Mouse (Mus musculus): ENCODE results near the gene Slc27a2.

Gene Slc27a2

GRCm38 (mm10) chr2:126540390-126540925 lies 11.7 kb upstream of the Slc27a2 start:
- no peak for DNase-seq (ENCODE audit: low read depth, low spot score)
- H3K36me3 ChIP-seq (ENCODE audit: control insufficient read depth, insufficient read depth, low read length, poor library complexity, severe bottlenecking), result no peaks in the 10 kb centered on the region

GRCm38 (mm10) chr2:126542211-126542610 lies 10.0 kb upstream of the Slc27a2 start:
- no peak for DNase-seq (ENCODE audit: low read depth, low spot score)
- H3K36me3 ChIP-seq (ENCODE audit: control insufficient read depth, insufficient read depth, low read length, poor library complexity, severe bottlenecking), result no peaks in the 10 kb centered on the region
- H3K27me3 ChIP-seq (ENCODE audit: control insufficient read depth, insufficient read depth, low read length, poor library complexity, severe bottlenecking), result no peaks in the 10 kb centered on the region

More at GRCm38 (mm10) chr2:126540390-126540925, 11.7 kb upstream of the Slc27a2 start:
- H3K27me3 ChIP-seq (ENCODE audit: control insufficient read depth, insufficient read depth, low read length, poor library complexity, severe bottlenecking), result no peaks in the 10 kb centered on the region

GRCm38 (mm10) chr2:126545297-126545696 lies 6.9 kb upstream of the Slc27a2 start:
- no peak for DNase-seq (ENCODE audit: low read depth, low spot score)
- no peaks in the 10 kb centered on the region for H3K27me3 ChIP-seq (ENCODE audit: control insufficient read depth, insufficient read depth, low read length, poor library complexity, severe bottlenecking)
- no peaks in the 10 kb centered on the region for H3K36me3 ChIP-seq (ENCODE audit: control insufficient read depth, insufficient read depth, low read length, poor library complexity, severe bottlenecking)

- Histone ChIP-seq H3K27me3 (ENCODE audit: control insufficient read depth, insufficient read depth, low read length, poor library complexity, severe bottlenecking) (no peaks in the 10 kb centered on the region), H3K36me3 (ENCODE audit: control insufficient read depth, insufficient read depth, low read length, poor library complexity, severe bottlenecking) (no peaks in the 10 kb centered on the region)
- DNase-seq (ENCODE audit: low read depth, low spot score), result no peak
Observed at GRCm38 (mm10) chr2:126546392-126546791, 5.8 kb upstream of the Slc27a2 start.

GRCm38 (mm10) chr2:126549681-126550080 lies 2.5 kb upstream of the Slc27a2 start:
- no peak for DNase-seq (ENCODE audit: low read depth, low spot score)

GRCm38 (mm10) chr2:126551244-126551890 lies 840 bp upstream of the Slc27a2 start:
- DNase-seq (ENCODE audit: low read depth, low spot score), result no peak
- Histone ChIP-seq H3K27me3 (ENCODE audit: control insufficient read depth, insufficient read depth, low read length, poor library complexity, severe bottlenecking) (no peaks in the 10 kb centered on the region), H3K36me3 (ENCODE audit: control insufficient read depth, insufficient read depth, low read length, poor library complexity, severe bottlenecking) (no peaks in the 10 kb centered on the region)

More at GRCm38 (mm10) chr2:126549681-126550080, 2.5 kb upstream of the Slc27a2 start:
- no peaks in the 10 kb centered on the region for H3K27me3 ChIP-seq (ENCODE audit: control insufficient read depth, insufficient read depth, low read length, poor library complexity, severe bottlenecking)
- H3K36me3 ChIP-seq (ENCODE audit: control insufficient read depth, insufficient read depth, low read length, poor library complexity, severe bottlenecking), result no peaks in the 10 kb centered on the region

GRCm38 (mm10) chr2:126551896-126552295 lies 311 bp upstream of the Slc27a2 start:
- no peak for DNase-seq (ENCODE audit: low read depth, low spot score)
- Histone ChIP-seq H3K27me3 (ENCODE audit: control insufficient read depth, insufficient read depth, low read length, poor library complexity, severe bottlenecking) (peaks cover under 1% of the 10 kb centered on the region; the same call in 1 of the 2 replicates), H3K36me3 (ENCODE audit: control insufficient read depth, insufficient read depth, low read length, poor library complexity, severe bottlenecking) (no peaks in the 10 kb centered on the region)

GRCm38 (mm10) chr2:126553291-126553639 lies 1.1 kb downstream of the Slc27a2 start:
- H3K36me3 ChIP-seq (ENCODE audit: control insufficient read depth, insufficient read depth, low read length, poor library complexity, severe bottlenecking), result no peaks in the 10 kb centered on the region
- no peak for DNase-seq (ENCODE audit: low read depth, low spot score)
- peaks cover 1% of the 10 kb centered on the region; the same call in 1 of the 2 replicates for H3K27me3 ChIP-seq (ENCODE audit: control insufficient read depth, insufficient read depth, low read length, poor library complexity, severe bottlenecking)

- DNase-seq (ENCODE audit: low read depth, low spot score), result no peak
- Histone ChIP-seq H3K36me3 (ENCODE audit: control insufficient read depth, insufficient read depth, low read length, poor library complexity, severe bottlenecking) (no peaks in the 10 kb centered on the region), H3K27me3 (ENCODE audit: control insufficient read depth, insufficient read depth, low read length, poor library complexity, severe bottlenecking) (peaks cover 1% of the 10 kb centered on the region; the same call in 1 of the 2 replicates)
Observed at GRCm38 (mm10) chr2:126555533-126555932, 3.3 kb downstream of the Slc27a2 start.

GRCm38 (mm10) chr2:126560094-126560493 lies 7.9 kb downstream of the Slc27a2 start:
- no peaks in the 10 kb centered on the region for H3K36me3 ChIP-seq (ENCODE audit: control insufficient read depth, insufficient read depth, low read length, poor library complexity, severe bottlenecking)
- H3K27me3 ChIP-seq (ENCODE audit: control insufficient read depth, insufficient read depth, low read length, poor library complexity, severe bottlenecking), result peaks cover 1% of the 10 kb centered on the region; the same call in 1 of the 2 replicates
- no peak for DNase-seq (ENCODE audit: low read depth, low spot score)

GRCm38 (mm10) chr2:126563411-126564105 lies 11.4 kb downstream of the Slc27a2 start:
- no peak for DNase-seq (ENCODE audit: low read depth, low spot score)
- H3K27me3 ChIP-seq (ENCODE audit: control insufficient read depth, insufficient read depth, low read length, poor library complexity, severe bottlenecking), result no peaks in the 10 kb centered on the region
- H3K36me3 ChIP-seq (ENCODE audit: control insufficient read depth, insufficient read depth, low read length, poor library complexity, severe bottlenecking), result no peaks in the 10 kb centered on the region

GRCm38 (mm10) chr2:126572163-126572562 lies 20.0 kb downstream of the Slc27a2 start:
- no peak for DNase-seq (ENCODE audit: low read depth, low spot score)
- no peaks in the 10 kb centered on the region for H3K27me3 ChIP-seq (ENCODE audit: control insufficient read depth, insufficient read depth, low read length, poor library complexity, severe bottlenecking)
- H3K36me3 ChIP-seq (ENCODE audit: control insufficient read depth, insufficient read depth, low read length, poor library complexity, severe bottlenecking), result no peaks in the 10 kb centered on the region

- H3K27me3 ChIP-seq (ENCODE audit: control insufficient read depth, insufficient read depth, low read length, poor library complexity, severe bottlenecking), result no peaks in the 10 kb centered on the region
- H3K36me3 ChIP-seq (ENCODE audit: control insufficient read depth, insufficient read depth, low read length, poor library complexity, severe bottlenecking), result no peaks in the 10 kb centered on the region
- DNase-seq (ENCODE audit: low read depth, low spot score), result no peak
Observed at GRCm38 (mm10) chr2:126572747-126573146, 20.5 kb downstream of the Slc27a2 start.

GRCm38 (mm10) chr2:126575391-126576176 lies 23.4 kb downstream of the Slc27a2 start:
- H3K36me3 ChIP-seq (ENCODE audit: control insufficient read depth, insufficient read depth, low read length, poor library complexity, severe bottlenecking), result no peaks in the 10 kb centered on the region
- H3K27me3 ChIP-seq (ENCODE audit: control insufficient read depth, insufficient read depth, low read length, poor library complexity, severe bottlenecking), result no peaks in the 10 kb centered on the region
- no peak for DNase-seq (ENCODE audit: low read depth, low spot score)

GRCm38 (mm10) chr2:126577362-126577761 lies 25.2 kb downstream of the Slc27a2 start:
- DNase-seq (ENCODE audit: low read depth, low spot score), result no peak
- Histone ChIP-seq H3K27me3 (ENCODE audit: control insufficient read depth, insufficient read depth, low read length, poor library complexity, severe bottlenecking) (no peaks in the 10 kb centered on the region), H3K36me3 (ENCODE audit: control insufficient read depth, insufficient read depth, low read length, poor library complexity, severe bottlenecking) (no peaks in the 10 kb centered on the region)

Data from splenic B cell, adult 2 months (primary cell).